Mouse (Mus musculus): ENCODE measurements at regions not wholly inside any gene's neighbourhood (a gene's known extent, or its start where the extent isn't known, plus 50 kb on each side); places are given as distances from the start of the nearest gene placed in this dataset.

GRCm38 (mm10) chr3:52702962-52703361 is 314.1 kb downstream of the Cog6 start:
- TF ChIP-seq POLR2A (IDR thresholded peaks at IDR 0.05; ENCODE audit: borderline replicate concordance, extremely low read depth, insufficient read depth, insufficient read length, poor library complexity, severe bottlenecking) (no peak), CTCF (IDR thresholded peaks at IDR 0.05; ENCODE audit: borderline replicate concordance, extremely low read depth, insufficient read depth, insufficient read length) (no peak)
